Mouse (Mus musculus) liver, adult 2 months (tissue): Measurements from ENCODE around the gene Trappc10.

Experiments used
- CTCF ChIP-seq: fragments of 200-500 bp; IDR thresholded peaks from 2 replicates; pipeline ENCODE4 v1.5.1; 2011; ENCODE audit warnings: low read depth, low read length, control low read depth
- POLR2A ChIP-seq: fragments of 200-500 bp; IDR thresholded peaks from 2 replicates; pipeline ENCODE4 v1.6.1; 2011; ENCODE audit warnings: low read length, control low read depth; ENCODE audit not compliant: insufficient read depth; ENCODE audit errors: extremely low read depth

DNA sequence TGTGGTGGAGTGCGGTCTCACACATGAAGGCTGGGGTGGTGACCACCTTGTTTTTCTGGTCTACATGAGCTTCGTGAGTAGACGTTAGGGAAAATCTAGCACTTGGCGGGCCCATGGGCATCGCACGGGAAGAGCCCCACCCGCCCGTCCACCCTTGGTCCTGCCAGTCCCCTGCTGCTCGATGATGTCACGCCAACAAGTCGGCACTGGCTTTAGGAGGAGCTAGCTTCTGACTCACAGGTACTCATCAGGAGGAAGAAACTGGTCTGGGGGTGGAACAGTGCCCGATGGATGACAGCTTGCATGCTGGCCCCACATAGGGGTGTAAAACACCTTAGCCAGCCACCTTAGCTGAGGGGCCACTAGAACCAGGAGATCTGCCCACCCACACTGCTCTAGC, 81.8 kb downstream of the Trappc10 start:
- TF ChIP-seq POLR2A (no peak), CTCF (no peak)
